Mouse (Mus musculus): ENCODE data around the gene Gm9887. TPM values are rescaled to one million over a fixed set of nuclear protein-coding genes. Genes with fewer than 3 reads are reported as not detected.
"Not testable (repeated sequence)": the region's sequence is repeated elsewhere in the genome, so short reads cannot be mapped to it uniquely, and the experiment has no call there.

Gene Gm9887
- polyA plus RNA-seq, 1 experiment: 1.1 TPM

GRCm38 (mm10) chr12:69389273-69389938 is 17.1 kb upstream of the Gm9887 start:
- TF ChIP-seq POLR2A (IDR thresholded peaks at IDR 0.05; ENCODE audit: control insufficient read depth, extremely low read depth, insufficient read depth, low read length, poor library complexity) (no peak), CTCF (IDR thresholded peaks at IDR 0.05; ENCODE audit: borderline replicate concordance, control insufficient read depth, extremely low read depth, insufficient read depth, low read length, poor library complexity) (no peak)

GRCm38 (mm10) chr12:69388321-69388869 is 16.1 kb upstream of the Gm9887 start:
- Histone ChIP-seq H3K4me1 (replicated peaks; ENCODE audit: control insufficient read depth, insufficient read depth, low read length) (peaks cover 5% of the 10 kb centered on the region), H3K4me3 (ENCODE audit: control insufficient read depth, insufficient read depth, low read length) (no peak overlapping the region), H3K36me3 (ENCODE audit: control insufficient read depth, insufficient read depth, low read length) (no peaks in the 10 kb centered on the region), H3K27me3 (ENCODE audit: control insufficient read depth, insufficient read depth, low read length) (no peaks in the 10 kb centered on the region), H3K27ac (ENCODE audit: control insufficient read depth, insufficient read depth, low read length) (no peak overlapping the region)
- TF ChIP-seq CTCF (IDR thresholded peaks at IDR 0.05; ENCODE audit: borderline replicate concordance, control insufficient read depth, extremely low read depth, insufficient read depth, low read length, poor library complexity) (no peak), POLR2A (IDR thresholded peaks at IDR 0.05; ENCODE audit: control insufficient read depth, extremely low read depth, insufficient read depth, low read length, poor library complexity) (no peak)
- DNase-seq: no peak
- WGBS: 98% methylated on average over 10 of the region's 10 CpGs

More at GRCm38 (mm10) chr12:69389273-69389938, 17.1 kb upstream of the Gm9887 start:
- H3K27me3 ChIP-seq (ENCODE audit: control insufficient read depth, insufficient read depth, low read length): no peaks in the 10 kb centered on the region
- WGBS: 86% methylated on average over 7 of the region's 7 CpGs
- H3K27ac ChIP-seq (ENCODE audit: control insufficient read depth, insufficient read depth, low read length): no peak overlapping the region
- peaks cover 5% of the 10 kb centered on the region for H3K4me1 ChIP-seq (replicated peaks; ENCODE audit: control insufficient read depth, insufficient read depth, low read length)
- DNase-seq: no peak
- no peaks in the 10 kb centered on the region for H3K36me3 ChIP-seq (ENCODE audit: control insufficient read depth, insufficient read depth, low read length)
- H3K4me3 ChIP-seq (ENCODE audit: control insufficient read depth, insufficient read depth, low read length): no peak overlapping the region

- not testable (repeated sequence) for H3K4me3 ChIP-seq (ENCODE audit: control insufficient read depth, insufficient read depth, low read length); H3K4me1 ChIP-seq (replicated peaks; ENCODE audit: control insufficient read depth, insufficient read depth, low read length); H3K36me3 ChIP-seq (ENCODE audit: control insufficient read depth, insufficient read depth, low read length); H3K27me3 ChIP-seq (ENCODE audit: control insufficient read depth, insufficient read depth, low read length); H3K27ac ChIP-seq (ENCODE audit: control insufficient read depth, insufficient read depth, low read length); DNase-seq
- WGBS: 50% methylated on average over 12 of the region's 12 CpGs
Observed at GRCm38 (mm10) chr12:69386281-69386732, 14.0 kb upstream of the Gm9887 start.

DNA sequence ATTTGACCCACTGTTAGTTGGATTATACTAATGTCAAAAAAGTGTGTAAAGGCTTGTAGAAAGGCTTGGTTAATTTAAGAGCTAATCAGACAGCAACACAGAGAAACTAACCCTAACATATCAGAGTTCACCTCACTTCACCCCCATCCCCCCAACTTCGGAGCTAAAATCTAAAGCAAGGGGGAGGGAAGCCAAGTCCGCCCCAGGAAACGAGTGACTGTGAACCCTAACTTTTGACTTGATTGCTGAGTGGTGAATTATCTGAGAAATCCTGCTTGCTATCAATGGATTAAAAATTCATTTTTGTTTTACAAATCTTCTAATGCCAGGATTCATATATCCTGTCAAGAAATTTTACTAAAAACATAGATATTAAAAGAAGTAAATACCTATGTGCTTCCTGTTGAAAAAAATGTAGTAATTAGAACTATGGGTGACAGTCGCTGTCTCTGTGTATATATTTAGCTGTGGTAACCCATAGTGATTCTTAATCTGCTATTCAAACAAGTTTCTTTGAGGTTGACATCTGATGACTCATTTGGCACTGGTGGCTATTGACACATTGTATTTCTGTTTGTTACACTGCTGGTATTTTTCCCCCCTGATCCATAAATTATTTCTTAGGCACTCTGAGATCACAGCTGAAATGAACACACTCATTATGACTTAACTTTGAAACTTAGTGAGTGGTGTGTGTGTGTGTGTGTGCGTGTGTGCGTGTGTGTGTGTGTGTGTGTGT is 13.5 kb upstream of the Gm9887 start:
- Histone ChIP-seq H3K27ac (ENCODE audit: control insufficient read depth, insufficient read depth, low read length) (no peak overlapping the region), H3K4me3 (ENCODE audit: control insufficient read depth, insufficient read depth, low read length) (no peak overlapping the region), H3K4me1 (replicated peaks; ENCODE audit: control insufficient read depth, insufficient read depth, low read length) (peaks cover 5% of the 10 kb centered on the region), H3K36me3 (ENCODE audit: control insufficient read depth, insufficient read depth, low read length) (no peaks in the 10 kb centered on the region), H3K27me3 (ENCODE audit: control insufficient read depth, insufficient read depth, low read length) (no peaks in the 10 kb centered on the region)
- DNase-seq: no peak
- TF ChIP-seq POLR2A (IDR thresholded peaks at IDR 0.05; ENCODE audit: control insufficient read depth, extremely low read depth, insufficient read depth, low read length, poor library complexity) (no peak), CTCF (IDR thresholded peaks at IDR 0.05; ENCODE audit: borderline replicate concordance, control insufficient read depth, extremely low read depth, insufficient read depth, low read length, poor library complexity) (no peak)
- 55% methylated on average over 6 of the region's 6 CpGs for WGBS

DNA sequence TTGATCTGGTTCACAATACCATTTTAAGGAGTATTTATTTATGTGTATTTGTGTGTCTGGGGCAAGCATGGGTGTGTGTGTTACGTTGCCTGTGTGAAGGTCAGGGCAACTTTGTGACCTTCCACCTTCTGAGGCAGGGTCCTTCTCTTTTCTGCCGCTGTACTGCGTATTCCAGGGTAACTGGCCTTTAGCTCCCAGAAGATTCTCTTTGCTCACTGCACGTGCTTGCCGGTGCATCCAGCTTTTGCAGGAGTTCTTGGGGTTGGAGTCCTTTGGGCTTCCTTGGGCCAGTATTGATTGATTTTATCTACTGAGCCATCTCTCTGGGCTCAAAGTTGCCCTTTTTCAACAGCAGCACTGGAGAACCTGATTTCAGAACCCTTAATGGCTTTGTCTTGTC is 12.3 kb upstream of the Gm9887 start:
- Histone ChIP-seq H3K27ac (ENCODE audit: control insufficient read depth, insufficient read depth, low read length) (no peak overlapping the region), H3K27me3 (ENCODE audit: control insufficient read depth, insufficient read depth, low read length) (no peaks in the 10 kb centered on the region), H3K36me3 (ENCODE audit: control insufficient read depth, insufficient read depth, low read length) (no peaks in the 10 kb centered on the region), H3K4me3 (ENCODE audit: control insufficient read depth, insufficient read depth, low read length) (no peak overlapping the region), H3K4me1 (replicated peaks; ENCODE audit: control insufficient read depth, insufficient read depth, low read length) (peaks cover 5% of the 10 kb centered on the region)
- WGBS: 96% methylated on average over 5 of the region's 5 CpGs
- no peak for DNase-seq
- TF ChIP-seq CTCF (IDR thresholded peaks at IDR 0.05; ENCODE audit: borderline replicate concordance, control insufficient read depth, extremely low read depth, insufficient read depth, low read length, poor library complexity): no peak
- no peak for TF ChIP-seq POLR2A (IDR thresholded peaks at IDR 0.05; ENCODE audit: control insufficient read depth, extremely low read depth, insufficient read depth, low read length, poor library complexity)

DNA sequence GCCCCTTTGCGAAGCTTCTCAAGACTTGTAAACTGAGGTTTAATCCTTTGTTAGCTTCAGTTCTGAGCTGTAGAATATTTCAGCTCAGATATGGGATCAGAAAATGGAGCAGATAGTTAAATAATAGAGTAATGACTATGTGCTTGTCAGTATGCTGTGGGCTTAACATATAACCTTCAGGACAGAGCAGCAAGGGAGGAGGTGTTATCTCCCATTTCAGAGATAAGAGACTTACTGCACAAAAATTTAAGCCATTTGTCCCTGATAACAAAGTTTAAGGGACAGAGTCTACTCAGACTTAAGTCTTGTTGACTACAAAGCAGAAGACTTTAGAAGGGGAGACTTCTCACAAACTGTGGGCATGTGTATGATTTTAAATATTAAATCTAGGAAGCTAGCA is 10.6 kb upstream of the Gm9887 start:
- H3K27me3 ChIP-seq (ENCODE audit: control insufficient read depth, insufficient read depth, low read length): no peaks in the 10 kb centered on the region
- H3K4me3 ChIP-seq (ENCODE audit: control insufficient read depth, insufficient read depth, low read length): no peak overlapping the region
- H3K27ac ChIP-seq (ENCODE audit: control insufficient read depth, insufficient read depth, low read length): no peak overlapping the region
- peaks cover 5% of the 10 kb centered on the region for H3K4me1 ChIP-seq (replicated peaks; ENCODE audit: control insufficient read depth, insufficient read depth, low read length)
- no peak for DNase-seq
- H3K36me3 ChIP-seq (ENCODE audit: control insufficient read depth, insufficient read depth, low read length): no peaks in the 10 kb centered on the region
- TF ChIP-seq POLR2A (IDR thresholded peaks at IDR 0.05; ENCODE audit: control insufficient read depth, extremely low read depth, insufficient read depth, low read length, poor library complexity): no peak
- TF ChIP-seq CTCF (IDR thresholded peaks at IDR 0.05; ENCODE audit: borderline replicate concordance, control insufficient read depth, extremely low read depth, insufficient read depth, low read length, poor library complexity): no peak
- WGBS: 96% methylated on average over 1 of the region's 1 CpGs

All from thymus, adult 2 months (tissue).